Mouse (Mus musculus): ENCODE measurements at regions not wholly inside any gene's neighbourhood (a gene's known extent, or its start where the extent isn't known, plus 50 kb on each side); places are given as distances from the start of the nearest gene placed in this dataset.
A peak's percentile ranks its signal among the peaks of the same experiment; 100 is the strongest.

DNA sequence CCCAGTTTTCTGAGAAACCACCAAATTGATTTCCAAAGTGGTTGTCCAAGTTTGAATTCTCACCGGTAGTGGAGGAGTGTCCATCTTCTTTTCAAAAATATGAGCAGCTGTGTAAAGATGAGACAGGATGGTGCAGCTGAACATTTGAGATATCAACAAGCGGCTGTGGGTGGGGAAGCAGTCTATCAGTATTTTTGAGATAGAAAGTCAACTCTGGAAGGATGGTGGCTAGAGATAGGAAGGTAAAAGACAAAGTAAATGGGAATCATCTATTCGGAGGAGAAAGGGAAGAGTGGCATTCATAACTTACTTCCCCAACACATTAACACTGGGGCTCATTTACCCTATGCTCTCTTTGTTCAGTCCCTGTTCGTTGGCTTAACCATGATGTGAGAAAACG, 146.9 kb upstream of the Gmnc start:
- no peak for DNase-seq

DNA sequence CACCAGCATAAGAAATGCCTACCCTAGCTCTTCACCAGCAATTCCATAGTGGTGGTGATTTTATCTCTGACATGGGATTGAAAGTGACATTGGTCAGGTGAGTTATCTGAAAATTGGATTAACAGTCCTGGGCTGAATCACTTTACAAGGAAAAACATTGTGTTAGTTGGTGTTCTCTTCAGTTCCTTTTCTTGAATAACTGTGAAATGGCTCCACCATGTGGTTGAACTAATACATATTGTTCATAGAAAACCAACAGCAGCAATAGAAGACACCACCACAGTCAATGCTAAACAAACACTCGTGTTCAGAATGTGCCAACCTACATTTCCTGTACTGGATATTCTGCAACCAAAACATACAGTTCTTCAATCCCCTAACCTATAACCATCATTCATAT, 147.5 kb upstream of the Gmnc start:
- DNase-seq, result no peak

DNA sequence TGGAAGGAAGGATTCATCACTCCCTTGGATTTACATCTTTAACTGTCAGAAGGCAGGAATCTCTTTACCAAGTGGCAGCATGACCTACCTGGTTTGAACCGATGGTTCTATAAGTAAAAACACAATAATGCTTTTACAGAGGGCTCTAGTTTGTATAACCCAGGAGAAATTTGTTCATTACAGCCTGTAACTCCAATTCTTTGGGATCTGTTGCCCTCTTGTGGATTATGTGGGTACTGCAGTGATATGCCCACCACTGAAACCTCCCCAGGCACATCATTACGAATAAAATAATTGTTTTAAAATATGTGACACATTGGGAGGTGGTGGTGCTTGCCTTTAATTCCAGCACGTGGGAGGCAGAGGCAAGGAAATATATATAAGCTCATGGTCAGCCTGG, 148.6 kb upstream of the Gmnc start:
- peak; percentile 30 to 68 for DNase-seq

DNA sequence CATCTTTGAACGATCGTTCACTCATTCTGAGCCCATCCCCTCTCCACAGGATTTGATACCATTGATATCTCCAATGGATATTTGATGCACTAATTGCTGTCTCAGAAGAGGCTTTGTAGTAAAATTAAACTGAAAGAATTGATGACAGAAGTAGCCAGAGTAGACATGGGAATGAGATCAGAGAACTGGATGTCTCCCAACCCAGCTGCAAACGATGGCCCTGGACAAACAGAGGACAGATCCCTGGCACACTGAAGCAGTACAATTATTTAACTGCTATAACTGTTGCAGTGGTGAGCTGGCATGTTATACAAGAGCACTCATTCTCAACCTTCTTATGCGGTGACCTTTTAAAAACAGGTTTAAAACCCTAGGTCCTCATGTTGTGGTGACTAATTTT, 151.5 kb upstream of the Ostn start:
- DNase-seq, result no peak

DNA sequence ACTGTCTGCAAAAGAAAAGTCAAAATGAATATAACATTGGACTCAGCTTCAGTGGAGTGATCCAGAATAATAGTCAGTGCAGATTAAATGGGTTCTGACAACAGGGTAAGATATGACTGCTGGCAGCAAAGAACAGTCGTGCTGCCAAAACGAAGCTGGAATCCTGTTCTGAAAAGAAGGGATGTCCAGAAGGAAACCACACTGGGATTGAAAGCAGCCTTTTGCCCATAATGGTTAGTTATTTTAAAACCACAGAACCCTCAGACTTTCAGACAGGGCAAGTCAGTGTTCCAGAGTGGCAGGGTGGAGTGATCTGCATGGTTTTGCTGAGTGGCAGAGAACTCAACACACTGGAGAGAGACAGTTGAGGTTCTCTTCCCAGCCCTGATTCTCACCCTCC, 111.6 kb upstream of the Ostn start:
- DNase-seq, result no peak
